Mouse (Mus musculus) kidney, adult 2 months (tissue): ENCODE results near the gene Mcm3. TPM values are rescaled to one million over a fixed set of nuclear protein-coding genes. Genes with fewer than 3 reads are reported as not detected.

ENCODE experiments used
- DNase-seq: peaks from one replicate; pipeline ENCODE4 v3.0.0; 2021
- H3K27ac ChIP-seq: fragments of 200-500 bp; 2 replicates; pipeline ENCODE4 v1.5.1; 2012; ENCODE audit warnings: low read depth, low read length, control low read depth, inconsistent platforms; ENCODE audit not compliant: insufficient read depth
- H3K27me3 ChIP-seq: fragments of 200-500 bp; replicated peaks from 2 replicates; pipeline ENCODE4 v1.6.1; 2012; ENCODE audit warnings: mild to moderate bottlenecking, moderate library complexity, low read length, inconsistent platforms; ENCODE audit not compliant: control insufficient read depth, insufficient read depth
- H3K36me3 ChIP-seq: fragments of 200-500 bp; 2 replicates; pipeline ENCODE4 v1.6.1; 2012; ENCODE audit warnings: mild to moderate bottlenecking, moderate library complexity, low read length, inconsistent platforms; ENCODE audit not compliant: control insufficient read depth, insufficient read depth
- H3K4me1 ChIP-seq: fragments of 200-500 bp; 2 replicates; pipeline ENCODE4 v1.6.1; 2011; ENCODE audit warnings: low read length; ENCODE audit not compliant: control insufficient read depth, insufficient read depth
- H3K4me3 ChIP-seq: fragments of 200-500 bp; 2 replicates; pipeline ENCODE4 v1.5.1; 2011; ENCODE audit warnings: mild to moderate bottlenecking, low read depth, low read length, control low read depth; ENCODE audit not compliant: insufficient read depth
- CTCF ChIP-seq: fragments of 200-500 bp; conservative IDR thresholded peaks from 2 replicates; pipeline ENCODE4 v1.5.1; 2011; ENCODE audit warnings: low read depth, mild to moderate bottlenecking, control low read depth, low read length, moderate library complexity, mixed read lengths; ENCODE audit not compliant: insufficient read depth, insufficient read length
- POLR2A ChIP-seq: fragments of 200-500 bp; IDR thresholded peaks from one replicate; pipeline ENCODE4 v1.6.1; 2011; ENCODE audit warnings: low read depth, low read length, control low read depth
- WGBS: fragments of 180-500 bp; shearing (Covaris S2); methylation state at CpG from one replicate; pipeline ENCODE4 v1.1.7; 2018; 5-methylcytosine and 5-hydroxymethylcytosine counted together
- polyA plus RNA-seq: library from polyadenylated mRNA; depleted of rRNA; stranded (reverse); fragments of >200 nt; gene quantifications from 2 replicates; pipeline ENCODE4 v1.2.3, GENCODE M21; 2012

Mcm3 gene
- polyA plus RNA-seq, 1 experiment, result 5.6 TPM

DNA sequence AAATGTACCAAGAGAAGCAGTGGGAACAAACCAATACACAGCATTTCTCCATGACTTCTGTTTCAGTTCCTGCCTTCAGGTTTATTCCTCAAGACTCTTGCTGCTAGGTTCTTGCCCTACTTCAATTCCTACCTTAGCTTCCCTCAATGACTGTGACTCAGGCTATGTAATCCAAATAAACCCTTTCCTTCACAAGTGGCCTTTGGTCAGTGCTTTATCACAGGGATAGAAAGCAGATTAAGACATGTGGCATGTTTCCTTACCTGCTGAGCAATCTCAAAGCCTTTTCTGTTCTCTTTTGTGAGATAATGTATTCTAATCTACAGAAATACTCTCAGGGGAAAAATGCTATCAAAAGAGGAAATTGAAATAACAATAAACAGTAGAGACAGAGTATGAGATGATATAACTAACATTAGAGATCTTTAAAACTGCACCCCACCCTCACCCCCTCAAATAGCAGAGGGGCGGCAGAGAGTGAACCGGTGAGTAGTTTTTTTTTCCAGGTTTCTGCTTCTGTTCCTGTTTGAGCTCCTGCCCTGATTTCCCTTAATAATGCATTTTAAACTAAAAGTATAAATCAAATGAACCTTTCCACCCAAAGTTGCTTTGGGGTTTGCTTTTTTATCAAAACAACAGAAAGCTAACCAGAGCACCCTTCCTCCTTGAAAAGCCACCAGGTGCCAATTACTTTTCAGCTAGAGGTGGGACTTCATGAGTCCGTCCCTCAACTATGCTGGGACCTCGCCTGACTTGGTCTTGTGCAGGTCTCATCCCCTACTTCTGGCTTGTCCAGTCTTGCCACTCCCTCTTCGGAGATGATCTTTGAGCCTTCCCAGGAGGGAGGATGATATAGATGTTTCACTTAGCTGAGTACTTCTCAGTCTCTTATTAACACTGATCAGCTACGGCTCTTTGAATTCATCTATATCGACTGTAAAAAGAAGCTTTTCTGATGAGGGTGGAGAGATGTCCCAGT is 37.1 kb upstream of the Mcm3 start:
- no peaks in the 10 kb centered on the region for H3K27me3 ChIP-seq
- H3K27ac ChIP-seq, result no peak overlapping the region
- DNase-seq, result no peak
- TF ChIP-seq POLR2A, result no peak
- WGBS, result 86% methylated on average over 7 of the region's 7 CpGs
- H3K4me1 ChIP-seq, result no peaks in the 10 kb centered on the region
- H3K4me3 ChIP-seq, result no peak overlapping the region
- no peaks in the 10 kb centered on the region for H3K36me3 ChIP-seq

DNA sequence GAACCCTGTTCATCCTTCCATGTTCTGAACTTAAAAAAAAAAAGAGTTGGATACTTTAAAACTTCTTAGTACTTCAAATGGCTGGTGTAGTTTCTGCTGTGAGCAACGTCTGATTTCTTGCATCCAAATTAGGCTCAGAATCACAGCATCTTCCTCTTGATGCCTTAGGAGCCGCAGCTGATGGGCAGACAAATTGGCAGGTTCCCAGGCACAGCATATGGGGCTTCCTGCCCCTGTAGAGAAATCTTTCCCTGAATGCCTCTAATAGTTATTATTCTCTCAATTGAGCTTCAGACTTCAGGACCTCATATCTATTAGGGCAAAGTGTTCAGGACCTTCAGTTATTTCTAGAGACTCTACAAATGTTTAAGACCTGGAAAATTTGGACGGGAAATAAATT is 19.8 kb upstream of the Mcm3 start:
- no peaks in the 10 kb centered on the region for H3K27me3 ChIP-seq
- TF ChIP-seq POLR2A (no peak), CTCF (no peak)
- no peak overlapping the region for H3K4me3 ChIP-seq
- 80% methylated on average over 3 of the region's 3 CpGs for WGBS
- no peaks in the 10 kb centered on the region for H3K36me3 ChIP-seq
- no peak for DNase-seq
- H3K4me1 ChIP-seq, result no peaks in the 10 kb centered on the region
- no peak overlapping the region for H3K27ac ChIP-seq

DNA sequence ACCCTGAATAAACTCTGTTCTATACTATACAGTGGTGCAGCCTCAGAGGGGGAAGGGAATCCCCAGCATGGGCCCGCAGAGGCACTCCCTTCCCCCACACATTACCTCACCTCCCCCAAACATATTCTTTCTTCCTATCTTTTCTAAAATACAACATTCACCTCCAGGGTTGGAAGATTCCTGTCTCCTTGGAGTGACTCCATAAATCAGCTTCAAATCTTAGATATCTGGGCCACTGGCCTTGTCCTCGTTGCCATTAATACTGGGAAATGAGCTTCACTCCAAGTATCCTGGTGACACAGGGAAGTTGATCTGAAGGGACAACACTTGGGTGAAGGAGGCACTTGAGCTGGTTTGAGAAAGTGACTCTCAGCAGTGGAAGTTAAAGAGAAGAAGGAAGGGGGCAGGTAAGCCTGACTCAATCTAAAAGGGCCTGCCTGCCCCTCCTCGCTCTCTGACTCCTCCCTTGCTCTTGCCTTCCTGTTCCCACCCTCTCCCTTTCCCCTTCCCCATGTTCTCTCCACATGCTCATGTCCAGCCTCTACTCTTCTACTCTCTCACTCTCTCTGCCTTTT is 16.5 kb upstream of the Mcm3 start:
- no peaks in the 10 kb centered on the region for H3K27me3 ChIP-seq
- no peaks in the 10 kb centered on the region for H3K4me1 ChIP-seq
- H3K36me3 ChIP-seq, result no peaks in the 10 kb centered on the region
- H3K27ac ChIP-seq, result no peak overlapping the region
- TF ChIP-seq POLR2A (no peak), CTCF (no peak)
- 66% methylated on average over 3 of the region's 3 CpGs for WGBS
- H3K4me3 ChIP-seq, result no peak overlapping the region
- DNase-seq, result no peak

DNA sequence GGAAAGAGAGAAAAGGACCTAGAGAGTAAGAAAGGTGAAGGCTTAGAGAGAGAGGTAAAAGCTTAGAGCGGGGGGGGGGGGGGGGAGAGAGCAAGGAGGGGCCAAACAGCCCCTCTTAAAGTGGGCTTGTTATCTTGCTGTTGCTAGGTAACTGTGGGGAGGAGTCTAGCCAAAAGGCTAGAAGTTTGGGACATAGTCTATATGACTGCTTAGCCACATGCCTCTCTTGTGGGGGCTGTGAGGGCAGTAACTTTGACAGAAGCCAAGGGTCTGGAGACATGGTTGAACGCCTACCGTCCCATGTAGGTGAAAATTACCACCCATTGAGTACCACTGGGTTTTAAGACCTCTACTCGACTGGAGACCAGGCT is 13.0 kb upstream of the Mcm3 start:
- no peaks in the 10 kb centered on the region for H3K4me1 ChIP-seq
- TF ChIP-seq POLR2A (no peak), CTCF (no peak)
- WGBS, result 51% methylated on average over 4 of the region's 4 CpGs
- H3K27ac ChIP-seq, result no peak overlapping the region
- no peaks in the 10 kb centered on the region for H3K27me3 ChIP-seq
- no peak for DNase-seq
- H3K4me3 ChIP-seq, result no peak overlapping the region
- H3K36me3 ChIP-seq, result no peaks in the 10 kb centered on the region

DNA sequence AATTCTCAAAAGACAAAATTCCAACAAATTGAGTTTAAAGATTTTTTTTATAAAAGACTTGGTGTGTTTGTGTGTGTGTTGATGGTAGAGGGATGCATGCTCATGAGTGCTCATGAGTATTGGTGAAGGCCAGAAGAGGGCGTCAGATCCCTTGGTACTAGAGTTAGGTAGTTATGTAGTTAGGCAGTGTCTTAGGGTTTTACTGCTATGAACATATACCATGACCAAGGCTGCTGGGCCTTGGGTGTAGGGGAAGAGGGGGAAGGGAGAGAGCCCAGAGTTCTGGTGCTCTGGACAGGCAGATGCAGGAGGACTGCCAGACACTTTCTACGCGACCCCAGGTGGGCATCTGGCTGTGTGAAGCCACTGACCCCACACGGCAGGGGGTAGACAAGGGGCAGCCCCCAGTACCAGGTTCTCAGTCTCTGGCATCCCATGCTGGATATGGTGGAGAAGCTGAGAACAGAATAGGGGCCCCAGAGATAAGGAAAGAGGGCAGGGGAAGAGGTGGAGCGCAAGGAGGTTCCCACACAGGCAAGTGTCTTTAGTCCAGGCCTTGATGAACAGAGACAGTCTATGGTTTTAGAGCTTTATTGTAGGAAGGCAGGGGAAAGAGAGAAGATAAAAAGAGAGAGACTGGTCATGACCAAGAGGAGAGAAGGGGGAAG is 12.5 kb upstream of the Mcm3 start:
- TF ChIP-seq CTCF (no peak), POLR2A (no peak)
- Histone ChIP-seq H3K27me3 (no peaks in the 10 kb centered on the region), H3K4me3 (no peak overlapping the region), H3K36me3 (no peaks in the 10 kb centered on the region), H3K27ac (no peak overlapping the region), H3K4me1 (no peaks in the 10 kb centered on the region)
- no peak for DNase-seq
- WGBS, result 74% methylated on average over 5 of the region's 5 CpGs

DNA sequence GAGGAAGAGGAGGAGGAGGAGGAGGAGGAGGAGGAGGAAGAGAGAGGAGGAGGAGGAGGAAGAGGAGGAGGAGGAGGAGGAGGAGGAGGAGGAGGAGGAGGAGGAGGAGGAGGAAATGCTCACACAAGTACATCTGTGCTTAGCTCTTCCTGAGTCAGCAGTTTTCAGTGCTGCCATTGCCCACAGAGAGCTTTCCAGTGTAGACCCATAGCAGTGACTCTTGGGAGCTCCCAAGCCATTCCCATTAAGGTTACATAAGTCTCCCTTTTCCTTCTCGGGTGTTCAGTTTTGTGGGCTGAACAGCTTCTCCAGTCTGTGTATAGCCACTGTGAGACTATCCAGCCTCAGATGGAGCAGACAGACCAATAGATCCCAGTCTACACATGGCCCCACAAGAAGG is 10.4 kb upstream of the Mcm3 start:
- Histone ChIP-seq H3K27ac (no peak overlapping the region), H3K36me3 (no peaks in the 10 kb centered on the region), H3K4me1 (no peaks in the 10 kb centered on the region), H3K27me3 (no peaks in the 10 kb centered on the region), H3K4me3 (no peak overlapping the region)
- WGBS, result 88% methylated on average over 1 of the region's 1 CpGs
- TF ChIP-seq CTCF (no peak), POLR2A (no peak)
- no peak for DNase-seq

DNA sequence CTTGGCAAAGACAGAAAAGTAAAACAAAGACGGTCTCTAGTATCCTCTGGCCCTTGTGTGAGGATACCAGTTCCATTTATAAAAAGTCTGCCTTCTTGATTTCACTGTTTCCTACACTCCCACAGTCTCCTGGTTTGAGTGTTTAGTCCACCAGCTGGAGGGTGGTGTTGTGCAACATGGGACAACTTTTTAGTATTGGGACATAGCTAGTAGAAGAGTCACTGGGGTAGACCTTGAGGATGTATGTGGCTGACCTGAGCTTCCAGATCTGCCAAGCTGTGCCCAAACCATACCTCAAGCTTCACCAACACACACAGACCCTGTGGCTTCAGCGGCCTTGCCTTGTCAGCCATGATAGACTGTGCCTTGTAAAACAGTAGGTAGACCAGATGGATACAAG is 7.9 kb upstream of the Mcm3 start:
- TF ChIP-seq CTCF, result no peak
- no peak for TF ChIP-seq POLR2A
- no peaks in the 10 kb centered on the region for H3K4me1 ChIP-seq
- H3K27ac ChIP-seq, result no peak overlapping the region
- 95% methylated on average over 2 of the region's 2 CpGs for WGBS
- no peak for DNase-seq
- H3K27me3 ChIP-seq, result no peaks in the 10 kb centered on the region
- H3K36me3 ChIP-seq, result no peaks in the 10 kb centered on the region
- no peak overlapping the region for H3K4me3 ChIP-seq
